Comparison of ENCODE assay signal across 24 mouse cellular contexts in genomic region chr9:37752006-37752405, GRCm38 (mm10). TPM values are rescaled to one million over a fixed set of nuclear protein-coding genes. Genes with fewer than 3 reads are reported as not detected.
DNase-seq lines count a peak whose midpoint lies in the region; ATAC-seq lines count a peak whose summit lies in the region.
"Had no signal": no experiment of that assay in that cellular context is flagged by ENCODE, and none has a peak within 500 bp of the region (broad histone marks: within the 10 kb centered on the region; RNA-seq: fewer than 3 reads in every experiment).

No protein-coding gene starts in this region.

- peak; percentile 67 for DNase-seq in adrenal gland, adult 2 months
- DNase-seq in adrenal gland, postnatal 4 days (ENCODE audit: low spot score in 2 of 2): no peak
- DNase-seq in adrenal gland, postnatal 10 days: peak; percentile 35
- DNase-seq in adrenal gland, postnatal 25 days: peak; percentile 9
- DNase-seq in frontal cortex, postnatal 36 days (ENCODE audit: low spot score in 2 of 2): no peak
- no peak for DNase-seq in spleen, postnatal 36 days (ENCODE audit: low spot score in 2 of 2)
- DNase-seq: cerebellum, adult 11-12 months; cerebellum, adult 2 months; cerebellum, adult 9-10 months; cerebellum, postnatal 10 days; cerebellum, postnatal 25 days had no signal

- H3K4me3 ChIP-seq in midbrain, embryonic 15.5 days: no peak overlapping the region
- H3K4me3 ChIP-seq: embryonic facial prominence, embryonic 10.5 days; embryonic facial prominence, embryonic 12.5 days had no signal

- no peak overlapping the region for H3K4me2 ChIP-seq in midbrain, embryonic 15.5 days
- H3K4me2 ChIP-seq: embryonic facial prominence, embryonic 12.5 days had no signal

- H3K36me3 ChIP-seq in midbrain, embryonic 15.5 days (replicated peaks): no peaks in the 10 kb centered on the region
- H3K36me3 ChIP-seq: embryonic facial prominence, embryonic 10.5 days; embryonic facial prominence, embryonic 12.5 days had no signal

- ATAC-seq in midbrain, embryonic 15.5 days (replicated peaks): no peak
- ATAC-seq: forebrain, embryonic 14.5 days; forebrain, embryonic 16.5 days had no signal

- WGBS in midbrain, embryonic 15.5 days: 74% methylated on average over 4 of the region's 4 CpGs

- peaks cover 13% of the 10 kb centered on the region for H3K4me1 ChIP-seq in midbrain, embryonic 15.5 days

- no peak overlapping the region for H3K9ac ChIP-seq in midbrain, embryonic 15.5 days
- H3K9ac ChIP-seq: embryonic facial prominence, embryonic 12.5 days had no signal

- no peaks in the 10 kb centered on the region for H3K27me3 ChIP-seq in midbrain, embryonic 15.5 days (replicated peaks)
- H3K27me3 ChIP-seq: embryonic facial prominence, embryonic 12.5 days had no signal

- H3K9me3 ChIP-seq in midbrain, embryonic 15.5 days: no peaks in the 10 kb centered on the region
- H3K9me3 ChIP-seq: embryonic facial prominence, embryonic 10.5 days; embryonic facial prominence, embryonic 12.5 days had no signal

- no peak overlapping the region for H3K27ac ChIP-seq in midbrain, embryonic 15.5 days
- H3K27ac ChIP-seq: embryonic facial prominence, embryonic 10.5 days; embryonic facial prominence, embryonic 12.5 days had no signal

RNA-seq across cellular contexts. Expression of gene Olfr874, which starts 7.1 kb away (rescaled TPM):
- total RNA-seq in adrenal gland, adult 2 months (2021): not detected
- polyA plus RNA-seq in adrenal gland, adult 2 months (2012; rRNA removed): not detected in 2 replicates
- total RNA-seq in adrenal gland, postnatal 4 days (2021): not detected
- not detected for total RNA-seq in adrenal gland, postnatal 10 days (2021)
- total RNA-seq in adrenal gland, postnatal 25 days (2021): not detected in 2 replicates
- not detected in 2 replicates for polyA plus RNA-seq in midbrain, embryonic 15.5 days (2015; fragmentation: Nextera tagmentation; extraction: Ambion mirVana)
- total RNA-seq: gastrocnemius, adult 18-20 months; MEL had no signal
- polyA plus RNA-seq: C2C12; cerebellum, adult 2 months; cortical plate, adult 2 months; embryonic facial prominence, embryonic 10.5 days; embryonic facial prominence, embryonic 12.5 days; forebrain, embryonic 11.5 days; forebrain, embryonic 14.5 days; forebrain, embryonic 16.5 days; frontal cortex, adult 2 months had no signal

RNA-seq across cellular contexts. Expression of gene Olfr875, which starts 19.7 kb away (rescaled TPM):
- total RNA-seq in adrenal gland, adult 2 months (2021): not detected
- not detected in 2 replicates for polyA plus RNA-seq in adrenal gland, adult 2 months (2012; rRNA removed)
- total RNA-seq in adrenal gland, postnatal 4 days (2021): not detected
- not detected for total RNA-seq in adrenal gland, postnatal 10 days (2021)
- not detected in 2 replicates for total RNA-seq in adrenal gland, postnatal 25 days (2021)
- 0.10 TPM in 1 of 2 replicates, not detected in the other for polyA plus RNA-seq in midbrain, embryonic 15.5 days (2015; fragmentation: Nextera tagmentation; extraction: Ambion mirVana)
- total RNA-seq: ES-E14; gastrocnemius, adult 18-20 months; MEL had no signal
- polyA plus RNA-seq: C2C12; cerebellum, adult 2 months; cortical plate, adult 2 months; embryonic facial prominence, embryonic 10.5 days; embryonic facial prominence, embryonic 12.5 days; forebrain, embryonic 11.5 days; forebrain, embryonic 14.5 days; forebrain, embryonic 16.5 days; frontal cortex, adult 2 months had no signal

RNA-seq across cellular contexts. Expression of gene Olfr160, which starts 36.0 kb away (rescaled TPM):
- not detected for total RNA-seq in adrenal gland, adult 2 months (2021)
- not detected in 2 replicates for polyA plus RNA-seq in adrenal gland, adult 2 months (2012; rRNA removed)
- not detected for total RNA-seq in adrenal gland, postnatal 4 days (2021)
- not detected for total RNA-seq in adrenal gland, postnatal 10 days (2021)
- not detected in 2 replicates for total RNA-seq in adrenal gland, postnatal 25 days (2021)
- polyA plus RNA-seq in midbrain, embryonic 15.5 days (2015; fragmentation: Nextera tagmentation; extraction: Ambion mirVana): not detected in 2 replicates
- total RNA-seq: ES-E14; gastrocnemius, adult 18-20 months; MEL had no signal
- polyA plus RNA-seq: C2C12; cerebellum, adult 2 months; cortical plate, adult 2 months; embryonic facial prominence, embryonic 10.5 days; embryonic facial prominence, embryonic 12.5 days; embryonic facial prominence, embryonic 14.5 days; forebrain, embryonic 11.5 days; forebrain, embryonic 14.5 days; forebrain, embryonic 16.5 days had no signal

RNA-seq across cellular contexts. Expression of gene Olfr876, which starts 50.8 kb away (rescaled TPM):
- total RNA-seq in adrenal gland, adult 2 months (2021): not detected
- polyA plus RNA-seq in adrenal gland, adult 2 months (2012; rRNA removed): not detected in 2 replicates
- not detected for total RNA-seq in adrenal gland, postnatal 4 days (2021)
- total RNA-seq in adrenal gland, postnatal 10 days (2021): not detected
- total RNA-seq in adrenal gland, postnatal 25 days (2021): not detected in 2 replicates
- not detected in 2 replicates for polyA plus RNA-seq in midbrain, embryonic 15.5 days (2015; fragmentation: Nextera tagmentation; extraction: Ambion mirVana)
- total RNA-seq: ES-E14; gastrocnemius, adult 18-20 months; MEL had no signal
- polyA plus RNA-seq: C2C12; cerebellum, adult 2 months; cortical plate, adult 2 months; embryonic facial prominence, embryonic 10.5 days; embryonic facial prominence, embryonic 12.5 days; forebrain, embryonic 11.5 days; forebrain, embryonic 14.5 days; forebrain, embryonic 16.5 days; frontal cortex, adult 2 months had no signal

Comparison
In these comparisons a context has a peak if more than half of its experiments do, and no peak if none do; other contexts are left out.
1. DNase-seq: peak in adrenal gland, adult 2 months (single experiment), adrenal gland, postnatal 10 days (single experiment) and adrenal gland, postnatal 25 days (single experiment); none in adrenal gland, postnatal 4 days (0 of 2), frontal cortex, postnatal 36 days (0 of 2) and spleen, postnatal 36 days (0 of 2).